Mouse (Mus musculus) forebrain, embryonic 14.5 days (tissue): ENCODE data around the gene Pla2g15. TPM values are rescaled to one million over a fixed set of nuclear protein-coding genes. Genes with fewer than 3 reads are reported as not detected.

Experiments
- ATAC-seq: fragments of 200-750 bp; cut with Nextera tagmentation; 2 replicates; pipeline ENCODE4 v1.8.0; 2017; ENCODE audit warnings: mild to moderate bottlenecking, moderate library complexity
- DNase-seq: peaks from one replicate; pipeline ENCODE4 v3.0.0-alpha.2; 2015; ENCODE audit warnings: low spot score
- H3K27ac ChIP-seq: fragments of 300-500 bp; sonication (generic); 2 replicates; pipeline ENCODE4 v1.5.1; 2014; ENCODE audit warnings: low read depth, mild to moderate bottlenecking, control low read depth, low read length, moderate library complexity
- H3K27me3 ChIP-seq: fragments of 300-500 bp; sonication (generic); replicated peaks from 2 replicates; pipeline ENCODE4 v1.6.1; 2014; ENCODE audit warnings: low read length, control low read depth, mixed read lengths; ENCODE audit not compliant: control insufficient read depth, insufficient read depth
- H3K36me3 ChIP-seq: fragments of 300-500 bp; sonication (generic); 2 replicates; pipeline ENCODE4 v1.6.1; 2014; ENCODE audit warnings: low read length, control low read depth; ENCODE audit not compliant: control insufficient read depth, insufficient read depth
- H3K4me1 ChIP-seq: fragments of 300-500 bp; sonication (generic); 2 replicates; pipeline ENCODE4 v1.6.1; 2014; ENCODE audit warnings: antibody characterized with exemption, low read length, control low read depth; ENCODE audit not compliant: control insufficient read depth, insufficient read depth
- H3K4me2 ChIP-seq: fragments of 300-500 bp; sonication (generic); 2 replicates; pipeline ENCODE4 v1.6.1; 2014; ENCODE audit warnings: mild to moderate bottlenecking, control low read depth, low read length
- H3K4me3 ChIP-seq: fragments of 300-500 bp; sonication (generic); 2 replicates; pipeline ENCODE4 v1.5.1; 2014; ENCODE audit warnings: low read depth, low read length, control low read depth
- H3K9ac ChIP-seq: fragments of 300-500 bp; sonication (generic); 2 replicates; pipeline ENCODE4 v1.6.1; 2014; ENCODE audit warnings: mild to moderate bottlenecking, low read length, control low read depth, moderate library complexity
- H3K9me3 ChIP-seq: fragments of 300-500 bp; sonication (generic); replicated peaks from 2 replicates; pipeline ENCODE4 v1.6.1; 2016; ENCODE audit warnings: low read length, control low read depth, mixed read lengths; ENCODE audit not compliant: control insufficient read depth
- WGBS: fragments of 180-500 bp; shearing (Covaris S2); extraction: QIAGEN DNeasy Blood & Tissue Kit; methylation state at CpG from one replicate; pipeline ENCODE4 v1.1.7; 2014; 5-methylcytosine and 5-hydroxymethylcytosine counted together
- polyA plus RNA-seq: library from polyadenylated mRNA; unstranded; fragments of >200 nt; fragmentation: Nextera tagmentation; extraction: Ambion mirVana; gene quantifications from 2 replicates; pipeline ENCODE4 v1.2.1, GENCODE M21; 2014

The Pla2g15 gene
- polyA plus RNA-seq, 1 experiment from 2014 or later, result 7.8 TPM

GRCm38 (mm10) chr8:106152876-106153275 lies 2.7 kb downstream of the Pla2g15 start:
- H3K36me3 ChIP-seq, result peaks cover 19% of the 10 kb centered on the region
- 85% methylated on average over 4 of the region's 4 CpGs for WGBS
- no peak for DNase-seq

GRCm38 (mm10) chr8:106157419-106157818 lies 7.2 kb downstream of the Pla2g15 start:
- Histone ChIP-seq H3K4me3 (no peak overlapping the region), H3K9ac (no peak overlapping the region), H3K9me3 (no peaks in the 10 kb centered on the region), H3K4me2 (no peak overlapping the region), H3K36me3 (peaks cover 50% of the 10 kb centered on the region), H3K4me1 (no peaks in the 10 kb centered on the region), H3K27me3 (no peaks in the 10 kb centered on the region), H3K27ac (no peak overlapping the region)
- 100% methylated on average over 1 of the region's 1 CpGs for WGBS
- ATAC-seq (no peak), DNase-seq (no peak)

More at GRCm38 (mm10) chr8:106152876-106153275, 2.7 kb downstream of the Pla2g15 start:
- no peaks in the 10 kb centered on the region for H3K9me3 ChIP-seq
- H3K27ac ChIP-seq, result no peak overlapping the region
- no peak for ATAC-seq
- no peak overlapping the region for H3K4me3 ChIP-seq
- H3K4me1 ChIP-seq, result peaks cover 6% of the 10 kb centered on the region
- H3K4me2 ChIP-seq, result no peak overlapping the region
- no peaks in the 10 kb centered on the region for H3K27me3 ChIP-seq
- no peak overlapping the region for H3K9ac ChIP-seq

- Histone ChIP-seq H3K36me3 (peaks cover 59% of the 10 kb centered on the region), H3K4me2 (no peak overlapping the region), H3K27ac (no peak overlapping the region), H3K27me3 (no peaks in the 10 kb centered on the region), H3K4me1 (no peaks in the 10 kb centered on the region), H3K4me3 (no peak overlapping the region), H3K9me3 (no peaks in the 10 kb centered on the region), H3K9ac (no peak overlapping the region)
- 90% methylated on average over 10 of the region's 10 CpGs for WGBS
- DNase-seq, result no peak
- ATAC-seq, result no peak
Measured at GRCm38 (mm10) chr8:106158381-106158780, 8.2 kb downstream of the Pla2g15 start.

GRCm38 (mm10) chr8:106159876-106160275 lies 9.7 kb downstream of the Pla2g15 start:
- Histone ChIP-seq H3K9me3 (no peaks in the 10 kb centered on the region), H3K27me3 (no peaks in the 10 kb centered on the region), H3K27ac (no peak overlapping the region), H3K4me1 (no peaks in the 10 kb centered on the region), H3K4me3 (no peak overlapping the region), H3K9ac (no peak overlapping the region), H3K4me2 (no peak overlapping the region), H3K36me3 (peaks cover 69% of the 10 kb centered on the region)
- 87% methylated on average over 6 of the region's 6 CpGs for WGBS
- DNase-seq, result no peak
- ATAC-seq, result no peak

- Histone ChIP-seq H3K9ac (no peak overlapping the region), H3K9me3 (no peaks in the 10 kb centered on the region), H3K27ac (no peak overlapping the region), H3K4me1 (no peaks in the 10 kb centered on the region), H3K27me3 (no peaks in the 10 kb centered on the region), H3K36me3 (peaks cover 52% of the 10 kb centered on the region), H3K4me3 (no peak overlapping the region), H3K4me2 (no peak overlapping the region)
- WGBS, result 93% methylated on average over 9 of the region's 9 CpGs
- ATAC-seq, result no peak
- DNase-seq, result no peak
Measured at GRCm38 (mm10) chr8:106163251-106163650, 13.1 kb downstream of the Pla2g15 start.

DNA sequence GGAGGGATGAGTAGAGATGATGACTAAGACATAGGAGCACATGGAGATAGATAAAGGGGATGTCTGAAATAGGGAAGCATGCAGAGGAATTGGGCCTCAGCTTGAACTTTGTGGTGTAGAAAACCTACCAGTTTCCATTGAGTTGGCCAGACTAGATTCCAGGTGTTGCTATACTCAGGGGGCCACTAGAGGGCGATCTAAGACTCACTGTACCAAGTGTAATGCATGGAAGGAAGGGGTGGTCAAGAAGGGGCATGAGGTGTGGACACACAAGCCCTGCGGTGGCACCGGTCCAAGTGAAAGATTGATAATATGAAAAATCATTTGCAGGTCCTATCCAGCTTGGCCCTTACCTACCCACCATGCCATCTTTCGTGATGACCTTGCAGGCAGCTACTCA lies 15.3 kb downstream of the Pla2g15 start:
- H3K27ac ChIP-seq, result no peak overlapping the region
- no peaks in the 10 kb centered on the region for H3K9me3 ChIP-seq
- WGBS, result 40% methylated on average over 4 of the region's 4 CpGs
- no peak for ATAC-seq
- H3K4me1 ChIP-seq, result peaks cover 5% of the 10 kb centered on the region; the same call in 1 of the 2 replicates
- peaks cover 42% of the 10 kb centered on the region for H3K36me3 ChIP-seq
- no peak overlapping the region for H3K9ac ChIP-seq
- H3K27me3 ChIP-seq, result no peaks in the 10 kb centered on the region
- H3K4me2 ChIP-seq, result no peak overlapping the region
- DNase-seq, result peak; percentile 73
- H3K4me3 ChIP-seq, result no peak overlapping the region

GRCm38 (mm10) chr8:106168356-106169016 lies 18.3 kb downstream of the Pla2g15 start, which contains the start of gene Slc7a6:
Slc7a6 (plus strand) TSS chr8:106168857.
- DNase-seq (peak; percentile 89), ATAC-seq (peak; percentile 93)
- H3K27ac ChIP-seq, result peak within 1 kb of the TSS; percentile 90
- H3K27me3 ChIP-seq, result no peaks in the 10 kb centered on the region
- H3K9ac ChIP-seq, result peak within 1 kb of the TSS; percentile 93
- WGBS, result under 1% methylated on average over 59 of the region's 59 CpGs
- H3K4me1 ChIP-seq, result peaks cover 5% of the 10 kb centered on the region; the same call in 1 of the 2 replicates
- H3K4me3 ChIP-seq, result peak within 1 kb of the TSS; percentile 81
- no peaks in the 10 kb centered on the region for H3K9me3 ChIP-seq
- H3K4me2 ChIP-seq, result peak within 1 kb of the TSS; percentile 91
- H3K36me3 ChIP-seq, result peaks cover 12% of the 10 kb centered on the region

- peak; percentile 80 for ATAC-seq
- 2% methylated on average over 54 of the region's 54 CpGs for WGBS
- H3K4me2 ChIP-seq, result peak overlapping the region; percentile 91
- H3K4me3 ChIP-seq, result peak overlapping the region; percentile 81
- peaks cover 5% of the 10 kb centered on the region; the same call in 1 of the 2 replicates for H3K4me1 ChIP-seq
- H3K36me3 ChIP-seq, result peaks cover 4% of the 10 kb centered on the region; the same call in 1 of the 2 replicates
- peak overlapping the region; percentile 90 for H3K27ac ChIP-seq
- H3K27me3 ChIP-seq, result no peaks in the 10 kb centered on the region
- H3K9me3 ChIP-seq, result no peaks in the 10 kb centered on the region
- peak; percentile 75 for DNase-seq
- peak overlapping the region; percentile 93 for H3K9ac ChIP-seq
Measured at GRCm38 (mm10) chr8:106169017-106169933, 19.1 kb downstream of the Pla2g15 start.
